Mouse (Mus musculus) MEL (cell line): ENCODE results near the gene Cntf. TPM values are rescaled to one million over a fixed set of nuclear protein-coding genes. Genes with fewer than 3 reads are reported as not detected.

ENCODE experiments used
- DNase-seq: peaks from one replicate; pipeline ENCODE4 v3.0.0; 2011; ENCODE audit warnings: low read depth, low spot score
- H3K27ac ChIP-seq: 2 replicates; pipeline ENCODE4 v1.5.1; 2012; ENCODE audit warnings: low read depth, mild to moderate bottlenecking, control low read depth, low read length, moderate library complexity; ENCODE audit not compliant: control insufficient read depth
- H3K27me3 ChIP-seq, 2 experiments: fragments of 150-350 bp in 1 of 2; sonication (generic) in 1 of 2; 2 replicates each; pipeline ENCODE4 v1.6.1; 2012; ENCODE audit warnings: low read length in 2 of 2, mild to moderate bottlenecking in 2 of 2, improper control_type of control experiment in 1 of 2, moderate library complexity in 1 of 2; ENCODE audit not compliant: insufficient read depth in 2 of 2, control insufficient read depth in 1 of 2
- H3K36me3 ChIP-seq, 2 experiments: 2 replicates each; pipeline ENCODE4 v1.6.1; 2012 to 2014; ENCODE audit warnings: low read length in 2 of 2, improper control_type of control experiment in 1 of 2, inconsistent platforms in 1 of 2, mild to moderate bottlenecking in 1 of 2; ENCODE audit not compliant: insufficient read depth in 2 of 2, control insufficient read depth in 1 of 2
- H3K4me1 ChIP-seq, 2 experiments: fragments of 150-350 bp in 1 of 2; sonication (generic) in 1 of 2; 2 replicates each; pipeline ENCODE4 v1.6.1; 2012; ENCODE audit warnings: low read length in 2 of 2, improper control_type of control experiment in 1 of 2, mild to moderate bottlenecking in 1 of 2; ENCODE audit not compliant: insufficient read depth in 2 of 2, control insufficient read depth in 1 of 2
- H3K4me3 ChIP-seq, 2 experiments: fragments of 150-350 bp in 1 of 2; sonication (generic) in 1 of 2; 2 replicates each; pipeline ENCODE4 v1.5.1; 2012; ENCODE audit warnings: low read depth in 2 of 2, low read length in 2 of 2, mild to moderate bottlenecking in 2 of 2, moderate library complexity in 2 of 2, control low read depth in 1 of 2, improper control_type of control experiment in 1 of 2; ENCODE audit not compliant: control insufficient read depth in 1 of 2, insufficient read depth in 1 of 2
- H3K79me2 ChIP-seq: 2 replicates; pipeline ENCODE4 v1.6.1; 2012; ENCODE audit warnings: mild to moderate bottlenecking, low read length, moderate library complexity; ENCODE audit not compliant: control insufficient read depth, poor library complexity, insufficient read depth
- H3K9ac ChIP-seq: 2 replicates; pipeline ENCODE4 v1.6.1; 2012; ENCODE audit warnings: low read depth, mild to moderate bottlenecking, control low read depth, low read length, moderate library complexity; ENCODE audit not compliant: control insufficient read depth, poor library complexity, severe bottlenecking
- H3K9me3 ChIP-seq: fragments of 150-350 bp; sonication (generic); replicated peaks from 2 replicates; pipeline ENCODE4 v1.6.1; 2012; ENCODE audit warnings: mild to moderate bottlenecking, low read length, improper control_type of control experiment, moderate library complexity; ENCODE audit not compliant: insufficient read depth
- CHD1 ChIP-seq: IDR thresholded peaks from 2 replicates; pipeline ENCODE4 v1.6.1; 2012; ENCODE audit warnings: low read depth, mild to moderate bottlenecking, inconsistent platforms, low read length, improper control_type of control experiment
- CHD2 ChIP-seq: IDR thresholded peaks from 2 replicates; pipeline ENCODE4 v1.6.1; 2011; ENCODE audit warnings: low read length, improper control_type of control experiment
- CTCF ChIP-seq, 3 experiments: IDR thresholded peaks in 2 of 3; conservative IDR thresholded peaks in 1 of 3; 2 replicates each; pipeline ENCODE4 v1.5.1; 2011 to 2012; ENCODE audit warnings: low read length in 3 of 3, low read depth in 2 of 3, mild to moderate bottlenecking in 2 of 3, improper control_type of control experiment in 1 of 3, inconsistent platforms in 1 of 3, mixed read lengths in 1 of 3, moderate library complexity in 1 of 3; ENCODE audit not compliant: control insufficient read depth in 1 of 3, insufficient read depth in 1 of 3, poor library complexity in 1 of 3, severe bottlenecking in 1 of 3
- E2F4 ChIP-seq: IDR thresholded peaks from 2 replicates; pipeline ENCODE4 v1.6.1; 2011; ENCODE audit warnings: low read depth, low read length, improper control_type of control experiment, borderline replicate concordance
- EP300 ChIP-seq, 2 experiments: IDR thresholded peaks; 2 replicates each; pipeline ENCODE4 v1.6.1; 2011; ENCODE audit warnings: improper control_type of control experiment in 2 of 2, low read length in 2 of 2, low read depth in 1 of 2, mild to moderate bottlenecking in 1 of 2
- ETS1 ChIP-seq: IDR thresholded peaks from 2 replicates; pipeline ENCODE4 v1.6.1; 2012; ENCODE audit warnings: low read depth, mild to moderate bottlenecking, inconsistent platforms, low read length, improper control_type of control experiment, moderate library complexity
- GABPA ChIP-seq: IDR thresholded peaks from 2 replicates; pipeline ENCODE4 v1.6.1; 2012; ENCODE audit warnings: low read depth, mild to moderate bottlenecking, inconsistent platforms, low read length, improper control_type of control experiment, moderate library complexity
- KAT2A ChIP-seq: conservative IDR thresholded peaks from 2 replicates; pipeline ENCODE4 v1.6.1; 2012; ENCODE audit warnings: low read depth, low read length, improper control_type of control experiment, inconsistent platforms
- MAFK ChIP-seq: IDR thresholded peaks from 2 replicates; pipeline ENCODE4 v1.6.1; 2011; ENCODE audit warnings: low read depth, mild to moderate bottlenecking, low read length, improper control_type of control experiment, borderline replicate concordance
- MAX ChIP-seq: IDR thresholded peaks from 2 replicates; pipeline ENCODE4 v1.6.1; 2011; ENCODE audit warnings: low read length, improper control_type of control experiment
- MAZ ChIP-seq: IDR thresholded peaks from 2 replicates; pipeline ENCODE4 v1.6.1; 2012; ENCODE audit warnings: low read depth, mild to moderate bottlenecking, inconsistent platforms, low read length, improper control_type of control experiment
- RAD21 ChIP-seq: IDR thresholded peaks from 2 replicates; pipeline ENCODE4 v1.6.1; 2011; ENCODE audit warnings: mild to moderate bottlenecking, low read depth, low read length, improper control_type of control experiment
- RCOR1 ChIP-seq: IDR thresholded peaks from 2 replicates; pipeline ENCODE4 v1.6.1; 2012; ENCODE audit warnings: low read depth, mild to moderate bottlenecking, inconsistent platforms, low read length, improper control_type of control experiment
- TCF12 ChIP-seq: IDR thresholded peaks from 2 replicates; pipeline ENCODE4 v1.6.1; 2014; ENCODE audit warnings: low read depth, mild to moderate bottlenecking, inconsistent platforms, low read length, improper control_type of control experiment, moderate library complexity
- USF2 ChIP-seq, 2 experiments: IDR thresholded peaks; 2 replicates each; pipeline ENCODE4 v1.6.1; 2011 to 2012; ENCODE audit warnings: improper control_type of control experiment in 2 of 2, low read length in 2 of 2, borderline replicate concordance in 1 of 2, inconsistent platforms in 1 of 2, low read depth in 1 of 2, mild to moderate bottlenecking in 1 of 2; ENCODE audit not compliant: insufficient read depth in 1 of 2
- polyA plus RNA-seq, 2 experiments: library from polyadenylated mRNA; stranded (reverse) in 1 of 2; unstranded in 1 of 2; fragments of >175 nt in 1 of 2; fragments of >200 nt in 1 of 2; gene quantifications; 2 replicates each; pipeline versions ENCODE4 v1.2.1 to v1.2.4; 2012; ENCODE audit warnings: low replicate concordance in 2 of 2, low read depth in 1 of 2; ENCODE audit not compliant: insufficient read length in 2 of 2, insufficient read depth in 1 of 2, missing spikeins in 1 of 2
- total RNA-seq: library from RNA; depleted of rRNA; stranded (reverse); fragments of 300-350 nt; gene quantifications from 2 replicates; pipeline ENCODE4 v1.2.3, GENCODE M21; 2012

The Cntf gene
- total and polyA plus RNA-seq, 3 experiments = 3.2 to 8.2 TPM; not detected in 1

DNA sequence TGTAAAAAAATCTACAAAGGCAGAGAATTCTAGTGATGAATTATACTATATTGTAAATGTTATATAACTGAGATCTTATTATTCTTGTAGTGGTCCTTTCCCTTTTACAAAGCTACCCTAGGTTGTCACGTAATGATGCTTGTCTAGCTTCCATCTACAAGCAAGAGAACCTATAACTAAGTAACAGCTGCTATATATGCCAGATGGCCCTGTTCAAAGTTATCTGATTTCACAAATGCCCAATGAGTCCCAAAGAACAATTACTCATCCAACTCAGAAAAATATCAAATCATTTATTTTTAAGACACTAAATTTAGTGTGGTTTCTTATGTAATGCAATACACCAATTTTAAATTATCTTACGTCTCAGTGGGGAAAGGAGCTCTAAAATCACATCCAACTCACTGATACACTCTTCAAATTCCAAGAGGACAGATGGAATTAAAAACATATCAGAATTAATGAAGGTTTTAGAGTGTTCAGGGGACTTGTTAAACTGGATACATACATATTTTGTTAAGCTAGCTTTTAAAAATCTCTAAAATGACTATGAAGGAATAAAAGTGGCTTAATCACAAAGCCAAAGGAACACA, 21.5 kb upstream of the Cntf start:
- peaks cover 0 to 3% of the 10 kb centered on the region in 2 experiments; a peak in 3 of 4 replicates for H3K4me1 ChIP-seq
- no peaks in the 10 kb centered on the region for H3K9me3 ChIP-seq
- no peak overlapping the region for H3K9ac ChIP-seq
- peaks cover 47% of the 10 kb centered on the region for H3K79me2 ChIP-seq
- H3K27ac ChIP-seq = no peak overlapping the region
- no peak for TF ChIP-seq CTCF (IDR thresholded peaks at IDR 0.05 in 2 of 3, conservative IDR thresholded peaks at IDR 0.05 in 1 of 3; ENCODE audit: control insufficient read depth in 1 of 3, insufficient read depth in 1 of 3, low read depth in 2 of 3, low read length in 3 of 3, poor library complexity in 1 of 3, severe bottlenecking in 1 of 3)
- TF ChIP-seq RCOR1 = no peak
- no peak for TF ChIP-seq USF2 (IDR thresholded peaks at IDR 0.05; ENCODE audit: borderline replicate concordance in 1 of 2, insufficient read depth in 1 of 2, low read depth in 1 of 2, low read length in 2 of 2)
- H3K27me3 ChIP-seq = no peaks in the 10 kb centered on the region
- DNase-seq = no peak
- H3K36me3 ChIP-seq = peaks cover 19 to 46% of the 10 kb centered on the region in 2 experiments
- no peak overlapping the region for H3K4me3 ChIP-seq

DNA sequence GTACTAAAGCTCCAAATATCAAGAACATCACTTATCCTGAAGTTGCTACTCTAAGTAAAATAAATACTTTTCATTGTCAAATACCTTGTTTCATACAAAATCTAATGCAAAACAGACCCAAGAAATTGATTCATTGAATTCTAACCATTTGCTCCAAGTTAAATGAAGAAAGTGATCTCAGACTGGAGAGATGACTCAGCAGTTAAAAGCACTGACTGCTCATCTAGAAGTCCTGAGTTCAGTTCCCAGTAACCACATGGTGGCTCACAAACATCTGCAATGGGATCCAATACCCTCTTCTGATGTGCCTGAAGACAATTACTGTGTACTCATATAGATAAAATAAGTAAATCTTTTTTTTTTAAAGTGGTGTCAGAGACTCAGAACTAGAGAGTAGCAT, 15.0 kb upstream of the Cntf start:
- no peaks in the 10 kb centered on the region for H3K27me3 ChIP-seq
- H3K27ac ChIP-seq = no peak overlapping the region
- H3K4me1 ChIP-seq = peaks cover 0 to 3% of the 10 kb centered on the region in 2 experiments; a peak in 2 of 4 replicates
- H3K9me3 ChIP-seq = no peaks in the 10 kb centered on the region
- DNase-seq = peak; percentile 33
- no peak overlapping the region for H3K4me3 ChIP-seq
- TF ChIP-seq MAZ = no peak
- no peak for TF ChIP-seq MAFK
- no peak for TF ChIP-seq KAT2A
- TF ChIP-seq ETS1 = no peak
- no peak for TF ChIP-seq GABPA
- TF ChIP-seq RAD21 = no peak
- no peak for TF ChIP-seq TCF12
- TF ChIP-seq CTCF (IDR thresholded peaks at IDR 0.05 in 2 of 3, conservative IDR thresholded peaks at IDR 0.05 in 1 of 3; ENCODE audit: control insufficient read depth in 1 of 3, insufficient read depth in 1 of 3, low read depth in 2 of 3, low read length in 3 of 3, poor library complexity in 1 of 3, severe bottlenecking in 1 of 3) = no peak
- no peak for TF ChIP-seq CHD2
- no peak for TF ChIP-seq MAX
- no peak for TF ChIP-seq USF2 (IDR thresholded peaks at IDR 0.05; ENCODE audit: borderline replicate concordance in 1 of 2, insufficient read depth in 1 of 2, low read depth in 1 of 2, low read length in 2 of 2)
- TF ChIP-seq RCOR1 = no peak
- no peak for TF ChIP-seq EP300 (IDR thresholded peaks at IDR 0.05; ENCODE audit: low read depth in 1 of 2, low read length in 2 of 2)
- TF ChIP-seq CHD1 = no peak
- no peak for TF ChIP-seq E2F4
- TF ChIP-seq, all 39 proteins: peak for 0
- Histone ChIP-seq H3K79me2 (peaks cover 28% of the 10 kb centered on the region), H3K36me3 (peaks cover 21 to 42% of the 10 kb centered on the region in 2 experiments), H3K9ac (no peak overlapping the region)
